10 mouse cellular contexts compared by ENCODE assay signal in the genomic region with DNA sequence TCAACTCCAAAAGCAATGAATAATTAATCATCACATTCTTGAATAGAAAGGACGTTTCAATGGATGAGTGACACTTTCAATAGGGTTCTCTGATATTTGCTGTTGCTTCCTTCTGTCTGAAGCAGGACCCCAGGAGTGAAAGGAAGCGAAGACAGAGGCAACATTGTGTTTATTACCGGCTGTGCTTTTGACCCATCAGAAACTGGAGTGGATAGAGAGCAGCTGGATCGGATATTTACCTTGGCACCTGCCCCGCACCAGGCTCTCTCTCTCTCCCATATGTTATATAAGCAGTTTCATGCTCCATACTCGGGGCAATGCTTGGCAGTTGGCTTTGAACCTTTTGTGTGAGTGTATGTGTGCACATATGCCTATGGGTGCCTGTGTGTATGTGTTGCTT. TPM values are rescaled to one million over a fixed set of nuclear protein-coding genes. Genes with fewer than 3 reads are reported as not detected.
DNase-seq lines count a peak whose midpoint lies in the region; ATAC-seq and TF ChIP-seq lines count a peak whose summit lies in the region.
"Had no signal": no experiment of that assay in that cellular context is flagged by ENCODE, and none has a peak within 500 bp of the region (broad histone marks: within the 10 kb centered on the region; RNA-seq: fewer than 3 reads in every experiment).

No protein-coding gene starts in this region.

- no peaks in the 10 kb centered on the region for H3K36me3 ChIP-seq in forebrain, embryonic 11.5 days (ENCODE audit: control insufficient read depth, insufficient read depth, low read length)
- no peaks in the 10 kb centered on the region for H3K36me3 ChIP-seq in hindbrain, postnatal 0 days (ENCODE audit: insufficient read depth, low read length)
- H3K36me3 ChIP-seq in myocyte (ENCODE audit: control insufficient read depth, insufficient read depth), result no peaks in the 10 kb centered on the region
- H3K36me3 ChIP-seq in intestine, embryonic 16.5 days (ENCODE audit: control insufficient read depth, insufficient read depth, low read length), result no peaks in the 10 kb centered on the region
- H3K36me3 ChIP-seq: G1E had no signal

- peaks cover 5% of the 10 kb centered on the region; the same call in 1 of the 2 replicates for H3K4me1 ChIP-seq in forebrain, embryonic 11.5 days (replicated peaks; ENCODE audit: control insufficient read depth, insufficient read depth, low read length)
- H3K4me1 ChIP-seq in hindbrain, postnatal 0 days (ENCODE audit: insufficient read depth, low read length), result no peaks in the 10 kb centered on the region
- peaks cover 5% of the 10 kb centered on the region; the same call in 1 of the 2 replicates for H3K4me1 ChIP-seq in intestine, embryonic 16.5 days (ENCODE audit: control insufficient read depth, insufficient read depth, low read length)

- H3K4me3 ChIP-seq in forebrain, embryonic 11.5 days (ENCODE audit: low read depth, low read length), result no peak overlapping the region
- no peak overlapping the region for H3K4me3 ChIP-seq in hindbrain, postnatal 0 days (ENCODE audit: low read length)
- peak overlapping the region; percentile 4 for H3K4me3 ChIP-seq in myocyte
- H3K4me3 ChIP-seq in intestine, embryonic 16.5 days (ENCODE audit: low read length), result no peak overlapping the region

- peak overlapping the region; percentile 77 for H3K4me2 ChIP-seq in forebrain, embryonic 11.5 days (ENCODE audit: low read depth, low read length, severe bottlenecking)
- peak overlapping the region; percentile 55; the same call in 1 of the 2 replicates for H3K4me2 ChIP-seq in hindbrain, postnatal 0 days (ENCODE audit: low read depth, low read length)
- peak overlapping the region; percentile 82 for H3K4me2 ChIP-seq in myocyte (ENCODE audit: low read depth)
- H3K4me2 ChIP-seq in intestine, embryonic 16.5 days (ENCODE audit: low read depth, low read length), result no peak overlapping the region

- peak; percentile 40 for DNase-seq in kidney, adult 18-20 months
- no peak for DNase-seq in kidney, adult 8-10 months
- DNase-seq in forebrain, embryonic 11.5 days (ENCODE audit: low spot score), result no peak
- no peak for DNase-seq in hindbrain, postnatal 0 days (ENCODE audit: low spot score)
- no peak for DNase-seq in urinary bladder, postnatal 36 days (ENCODE audit: low spot score in 2 of 2)
- no peak for DNase-seq in adrenal gland, adult (ENCODE audit: inconsistent age in 2 of 2, low spot score in 1 of 2)
- DNase-seq: right cerebral cortex, postnatal 25 days had no signal

- TF ChIP-seq POLR2A in myocyte (IDR thresholded peaks at IDR 0.05; ENCODE audit: insufficient read length, low read depth), result no peak

- no peaks in the 10 kb centered on the region for H3K9me3 ChIP-seq in forebrain, embryonic 11.5 days (ENCODE audit: control insufficient read depth, low read length)
- H3K9me3 ChIP-seq in hindbrain, postnatal 0 days (ENCODE audit: low read length), result no peaks in the 10 kb centered on the region
- no peaks in the 10 kb centered on the region for H3K9me3 ChIP-seq in intestine, embryonic 16.5 days (ENCODE audit: control insufficient read depth, low read length)
- H3K9me3 ChIP-seq: G1E had no signal

- H3K9ac ChIP-seq in forebrain, embryonic 11.5 days (ENCODE audit: low read length), result no peak overlapping the region
- 0 out of 2 replicates have a peak overlapping the region, but pooled peaks have one; percentile 47 for H3K9ac ChIP-seq in hindbrain, postnatal 0 days (replicated peaks; ENCODE audit: low read length)
- no peak overlapping the region for H3K9ac ChIP-seq in intestine, embryonic 16.5 days (ENCODE audit: low read depth, low read length)

- peak overlapping the region; percentile 72; the same call in 1 of the 2 replicates for H3K27ac ChIP-seq in forebrain, embryonic 11.5 days (ENCODE audit: low read depth, low read length)
- peak overlapping the region; percentile 88; the same call in 1 of the 2 replicates for H3K27ac ChIP-seq in hindbrain, postnatal 0 days
- H3K27ac ChIP-seq in intestine, embryonic 16.5 days (ENCODE audit: low read length), result no peak overlapping the region

- no peaks in the 10 kb centered on the region for H3K79me2 ChIP-seq in myocyte (ENCODE audit: control insufficient read depth, insufficient read depth)

- no peaks in the 10 kb centered on the region for H3K27me3 ChIP-seq in forebrain, embryonic 11.5 days (ENCODE audit: control insufficient read depth, insufficient read depth, low read length)
- no peaks in the 10 kb centered on the region for H3K27me3 ChIP-seq in hindbrain, postnatal 0 days (ENCODE audit: insufficient read depth, low read length)
- H3K27me3 ChIP-seq in myocyte (ENCODE audit: control insufficient read depth, insufficient read depth, insufficient read length), result no peaks in the 10 kb centered on the region
- H3K27me3 ChIP-seq in intestine, embryonic 16.5 days (replicated peaks; ENCODE audit: control insufficient read depth, insufficient read depth, low read length), result no peaks in the 10 kb centered on the region

- peak; percentile 10; the same call in 1 of the 2 replicates for ATAC-seq in forebrain, embryonic 11.5 days (replicated peaks; ENCODE audit: low FRiP score)
- ATAC-seq in hindbrain, postnatal 0 days, result no peak; the same call in 1 of the 2 replicates
- no peak for ATAC-seq in intestine, embryonic 16.5 days

- no peak for TF ChIP-seq CTCF in hindbrain, postnatal 0 days (IDR thresholded peaks at IDR 0.05; ENCODE audit: low read depth)

- H3ac ChIP-seq in myocyte (ENCODE audit: control insufficient read depth, insufficient read length), result no peak overlapping the region

- 40% methylated on average over 6 of the region's 6 CpGs for WGBS in forebrain, embryonic 11.5 days
- 14% methylated on average over 6 of the region's 6 CpGs for WGBS in hindbrain, postnatal 0 days
- WGBS in intestine, embryonic 16.5 days, result 68% methylated on average over 6 of the region's 6 CpGs

TF ChIP-seq in myocyte, 11 proteins besides CTCF, POLR2A, EP300 and RAD21:
- TF ChIP-seq TCF3 (IDR thresholded peaks at IDR 0.05; ENCODE audit: insufficient read length, low read depth), result no peak

RNA-seq across cellular contexts. Expression of gene Tarbp1, which starts 23.6 kb away (rescaled TPM):
- 3.1 and 3.7 TPM in 2 replicates for polyA plus RNA-seq in forebrain, embryonic 11.5 days (2014; fragmentation: Nextera tagmentation; extraction: Ambion mirVana)
- total RNA-seq in hindbrain, postnatal 0 days (2014; rRNA removed), result 5.0 and 7.6 TPM in 2 replicates
- 1.2 TPM in 2 replicates for polyA plus RNA-seq in hindbrain, postnatal 0 days (2015; fragmentation: Nextera tagmentation; extraction: Ambion mirVana)
- 1.7 TPM for polyA plus RNA-seq in myocyte (2012; fragmentation: generic; extraction: Trizol)
- 1.6 and 1.9 TPM in 2 replicates for polyA plus RNA-seq in intestine, embryonic 16.5 days (2015; fragmentation: Nextera tagmentation; extraction: Ambion mirVana)
